Mouse (Mus musculus) erythroblast, embryonic 14.5 days (primary cell): ENCODE results near the gene Nek6. TPM values are rescaled to one million over a fixed set of nuclear protein-coding genes. Genes with fewer than 3 reads are reported as not detected.

Experiments
- H3K27me3 ChIP-seq: 2 replicates; pipeline ENCODE4 v1.6.1; 2012; ENCODE audit warnings: inconsistent platforms; ENCODE audit not compliant: control insufficient read depth
- H3K36me3 ChIP-seq: 2 replicates; pipeline ENCODE4 v1.6.1; 2012; ENCODE audit warnings: mild to moderate bottlenecking, inconsistent platforms; ENCODE audit not compliant: control insufficient read depth
- H3K4me1 ChIP-seq: 2 replicates; pipeline ENCODE4 v1.6.1; 2012; ENCODE audit warnings: inconsistent platforms; ENCODE audit not compliant: control insufficient read depth
- H3K4me3 ChIP-seq: replicated peaks from 2 replicates; pipeline ENCODE3; 2012; ENCODE audit warnings: moderate library complexity, mild to moderate bottlenecking, inconsistent platforms
- H3K9me3 ChIP-seq: 2 replicates; pipeline ENCODE4 v1.6.1; 2012; ENCODE audit warnings: low read length, inconsistent platforms, mixed read lengths; ENCODE audit not compliant: control insufficient read depth
- GATA1 ChIP-seq: IDR thresholded peaks from 2 replicates; pipeline ENCODE4 v1.6.1; 2012; ENCODE audit warnings: low read length, inconsistent platforms, mixed read lengths
- TAL1 ChIP-seq: IDR thresholded peaks from 3 replicates; pipeline ENCODE4 v1.6.1; 2012; ENCODE audit warnings: low read length, inconsistent platforms, mixed read lengths
- polyA plus RNA-seq: library from polyadenylated mRNA; stranded (reverse); fragments of >175 nt; gene quantifications from 2 replicates; pipeline ENCODE4 v1.2.3, GENCODE M21; 2012

Nek6 gene
- polyA plus RNA-seq, 1 experiment, result 0.21 TPM

DNA sequence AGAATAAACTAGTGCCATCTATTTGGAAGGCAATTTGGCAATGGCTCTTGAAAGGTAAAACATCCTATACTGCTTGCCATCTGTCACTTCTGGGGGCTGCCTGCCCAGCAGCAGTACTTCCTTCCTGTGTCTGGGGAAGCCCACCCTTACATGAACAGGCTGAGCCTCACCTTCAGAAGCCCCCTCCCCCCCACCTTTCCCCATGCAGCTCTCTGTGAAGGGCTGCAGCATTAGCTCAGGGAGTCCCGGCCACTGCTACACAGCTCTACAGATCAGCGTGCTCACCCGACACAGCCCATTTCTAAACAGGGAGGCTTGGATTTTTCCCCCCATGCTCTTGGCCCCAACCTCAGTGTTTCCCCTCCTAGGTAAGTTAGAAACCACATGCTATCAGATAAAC is 118.0 kb downstream of the Nek6 start:
- Histone ChIP-seq H3K36me3 (peaks cover 99% of the 10 kb centered on the region), H3K27me3 (no peaks in the 10 kb centered on the region), H3K4me1 (peaks cover 2% of the 10 kb centered on the region; the same call in 1 of the 2 replicates), H3K9me3 (no peaks in the 10 kb centered on the region), H3K4me3 (no peak overlapping the region)
- TF ChIP-seq GATA1 (no peak), TAL1 (no peak)

DNA sequence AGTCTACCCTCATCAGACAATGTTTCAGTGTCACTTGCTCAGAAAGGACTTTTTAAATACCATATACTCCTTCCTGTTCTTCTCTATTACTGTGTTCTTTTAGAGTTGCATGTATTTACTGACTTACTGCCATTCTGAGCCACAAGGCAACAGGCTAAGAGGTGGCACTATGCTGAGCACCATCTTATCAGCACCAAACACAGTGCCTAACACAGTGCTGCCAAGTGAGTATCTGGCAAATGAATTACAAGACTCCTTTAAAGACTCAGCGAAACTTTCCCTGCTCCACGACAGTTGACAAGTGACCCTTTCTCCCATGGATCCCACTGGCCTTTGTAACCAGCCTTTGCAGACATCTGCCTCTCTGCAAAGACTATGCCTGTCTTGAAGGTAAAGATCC is 119.1 kb downstream of the Nek6 start:
- TF ChIP-seq TAL1 (no peak), GATA1 (no peak)
- no peaks in the 10 kb centered on the region for H3K9me3 ChIP-seq
- H3K4me3 ChIP-seq, result no peak overlapping the region
- H3K4me1 ChIP-seq, result peaks cover 2% of the 10 kb centered on the region; the same call in 1 of the 2 replicates
- peaks cover 99% of the 10 kb centered on the region for H3K36me3 ChIP-seq
- no peaks in the 10 kb centered on the region for H3K27me3 ChIP-seq

DNA sequence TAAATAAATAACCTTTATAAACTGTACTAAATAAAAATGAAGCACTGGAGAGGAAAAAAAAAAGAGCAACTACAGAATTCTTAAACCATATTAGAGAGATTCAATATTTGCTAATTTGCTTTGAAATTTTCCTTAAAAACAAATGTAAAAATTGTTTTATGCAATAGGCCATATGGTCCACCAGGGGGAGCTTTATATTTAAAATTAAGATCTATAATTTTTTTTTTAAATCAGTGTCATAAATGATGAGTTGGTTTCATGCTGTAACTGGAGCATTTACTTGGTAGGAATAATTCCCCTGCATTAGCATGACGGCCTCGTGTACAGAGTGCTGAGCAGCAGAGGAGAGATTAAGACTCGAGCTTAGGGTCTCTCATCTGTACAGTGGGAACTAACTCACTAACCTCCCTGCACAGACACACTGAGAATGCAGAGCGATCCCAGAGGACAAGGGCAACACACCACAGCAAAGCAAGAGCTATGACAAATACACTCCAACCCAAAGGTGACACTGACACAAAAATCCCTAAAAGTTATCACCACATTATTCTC is 126.3 kb downstream of the Nek6 start:
- no peaks in the 10 kb centered on the region for H3K9me3 ChIP-seq
- no peak for TF ChIP-seq GATA1
- TF ChIP-seq TAL1, result no peak
- peaks cover 94% of the 10 kb centered on the region for H3K36me3 ChIP-seq
- no peak overlapping the region for H3K4me3 ChIP-seq
- peaks cover 10% of the 10 kb centered on the region for H3K4me1 ChIP-seq
- H3K27me3 ChIP-seq, result no peaks in the 10 kb centered on the region

DNA sequence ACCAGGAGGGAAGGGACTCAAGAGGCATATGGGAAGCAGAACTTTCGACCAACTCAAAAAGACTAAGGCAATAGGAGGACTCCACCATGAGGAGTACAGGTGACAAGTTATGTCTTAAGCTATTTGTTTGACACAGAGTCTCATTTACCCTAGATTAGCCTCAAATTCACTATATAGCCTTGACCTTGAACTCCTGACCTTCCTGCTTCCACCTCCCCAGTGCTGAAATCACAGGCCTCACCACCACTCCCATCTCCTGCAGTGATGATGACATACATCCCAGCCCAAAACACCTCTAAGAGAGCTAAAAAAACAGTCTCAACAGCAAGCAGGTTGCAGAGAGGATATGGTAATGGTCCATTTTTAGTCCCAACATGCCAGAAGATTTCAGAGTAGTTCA is 130.3 kb downstream of the Nek6 start:
- H3K4me3 ChIP-seq, result no peak overlapping the region
- H3K9me3 ChIP-seq, result no peaks in the 10 kb centered on the region
- TF ChIP-seq TAL1, result no peak
- no peak for TF ChIP-seq GATA1
- H3K27me3 ChIP-seq, result no peaks in the 10 kb centered on the region
- peaks cover 21% of the 10 kb centered on the region for H3K4me1 ChIP-seq
- H3K36me3 ChIP-seq, result peaks cover 55% of the 10 kb centered on the region

DNA sequence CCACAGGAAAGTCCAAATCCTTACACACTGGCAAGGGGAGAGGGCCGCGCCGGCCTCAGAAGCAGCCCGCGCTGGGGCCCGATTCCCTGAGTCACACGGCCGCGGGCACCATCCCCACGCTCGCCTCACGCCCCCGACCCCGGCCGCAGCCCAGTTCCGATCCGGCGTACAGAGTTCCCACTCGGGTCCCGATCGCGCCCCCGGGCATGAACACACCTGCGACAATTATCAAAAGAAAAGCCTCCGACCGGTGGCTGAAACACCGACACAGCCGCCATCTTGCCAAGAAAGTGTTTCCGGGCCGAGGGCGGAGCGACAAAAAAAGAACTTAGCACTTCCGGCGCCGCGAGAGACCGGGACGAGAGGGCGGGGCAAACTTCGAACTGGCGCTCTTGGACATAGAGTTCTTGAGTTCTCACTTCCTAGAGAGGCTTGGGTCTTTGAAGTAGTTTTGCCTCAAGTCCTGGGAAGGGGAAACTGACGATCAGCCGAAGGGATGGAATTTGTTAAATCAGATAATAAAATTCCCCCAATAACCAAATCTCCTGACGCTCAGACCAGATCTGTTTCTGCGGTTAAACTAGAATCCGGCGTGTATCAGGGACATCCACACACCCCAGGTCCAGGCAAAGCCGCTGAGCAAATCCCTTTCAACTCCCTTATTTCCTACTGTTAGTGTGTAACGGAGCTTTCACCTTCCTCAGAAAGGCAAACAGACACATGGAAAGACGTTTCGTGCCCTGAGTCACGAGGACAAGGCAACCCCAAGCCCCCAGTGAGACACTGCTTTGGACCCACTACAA is 132.4 kb downstream of the Nek6 start, which contains the start of gene Psmb7:
Psmb7 (minus strand) TSS at position 463 of the 803 bp plus-strand sequence.
- TF ChIP-seq GATA1 (no peak), TAL1 (no peak)
- H3K4me3 ChIP-seq, result peak within 1 kb of the TSS; percentile 88
- peaks cover 21% of the 10 kb centered on the region for H3K4me1 ChIP-seq
- H3K27me3 ChIP-seq, result peaks cover 3% of the 10 kb centered on the region; the same call in 1 of the 2 replicates
- peaks cover 37% of the 10 kb centered on the region for H3K36me3 ChIP-seq
- peaks cover 5% of the 10 kb centered on the region; the same call in 1 of the 2 replicates for H3K9me3 ChIP-seq

Other genes starting within 250 kb of the Nek6 start
- 9.9 and 10.7 TPM in 2 replicates for gene Dennd1a, start 224.3 kb upstream of the Nek6 start, polyA plus RNA-seq
- 0.01 and 0.03 TPM in 2 replicates for gene Lhx2, start 172.4 kb upstream of the Nek6 start, polyA plus RNA-seq
- gene Psmb7, start 132.4 kb downstream of the Nek6 start, polyA plus RNA-seq, result 2.0 and 2.3 TPM in 2 replicates
- gene Nr5a1, start 202.9 kb downstream of the Nek6 start, polyA plus RNA-seq, result not detected in 2 replicates